Mouse (Mus musculus): ENCODE data around the gene Arhgap15. TPM values are rescaled to one million over a fixed set of nuclear protein-coding genes. Genes with fewer than 3 reads are reported as not detected.

Gene Arhgap15
- polyA plus RNA-seq, 1 experiment from 2014 or later, result 0.59 TPM

DNA sequence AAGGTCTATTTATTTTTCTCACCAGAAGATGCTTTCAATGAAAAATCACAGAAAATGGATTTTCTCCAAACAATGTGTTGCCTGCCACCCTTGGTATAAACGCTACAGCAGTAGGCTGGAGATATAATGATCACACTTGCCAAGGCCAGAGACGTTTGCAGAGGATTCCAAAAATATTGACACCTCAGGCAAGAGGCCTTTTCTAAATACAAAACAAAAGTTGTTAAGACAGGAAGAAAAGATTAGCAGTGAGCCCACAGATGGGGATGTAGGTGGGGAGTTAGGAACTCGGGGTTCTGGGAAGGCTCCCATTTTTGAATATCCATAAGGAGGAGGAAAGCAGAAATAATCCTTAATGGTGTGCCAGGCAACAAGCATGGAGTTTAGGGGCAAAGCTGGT, 386.2 kb downstream of the Arhgap15 start:
- Histone ChIP-seq H3K36me3 (no peaks in the 10 kb centered on the region), H3K9me3 (no peaks in the 10 kb centered on the region), H3K27me3 (no peaks in the 10 kb centered on the region), H3K4me1 (replicated peaks) (no peaks in the 10 kb centered on the region), H3K4me3 (replicated peaks) (no peak overlapping the region), H3K4me2 (replicated peaks) (no peak overlapping the region), H3K9ac (replicated peaks) (no peak overlapping the region), H3K27ac (no peak overlapping the region)
- ATAC-seq, result no peak
- 78% methylated on average over 3 of the region's 3 CpGs for WGBS

DNA sequence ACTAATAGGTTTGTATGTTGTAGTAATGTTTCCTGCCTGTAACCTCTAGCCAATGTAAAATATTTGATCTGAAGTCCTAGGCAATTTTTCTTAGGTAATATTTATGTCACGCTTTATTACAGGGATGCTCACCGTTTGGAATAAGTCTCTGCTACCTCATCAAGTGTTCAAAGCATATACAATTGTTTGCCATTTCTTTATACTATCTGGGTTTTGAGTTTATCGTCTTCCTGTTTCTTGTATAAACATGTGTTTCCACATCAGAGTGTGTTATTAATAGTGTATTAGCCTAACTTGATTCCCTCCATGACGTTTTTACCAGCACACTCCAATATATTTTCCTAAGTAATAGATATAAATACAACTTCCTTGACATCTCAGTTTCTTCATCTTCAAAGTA, 391.8 kb downstream of the Arhgap15 start:
- Histone ChIP-seq H3K9ac (replicated peaks) (no peak overlapping the region), H3K27ac (no peak overlapping the region), H3K4me3 (replicated peaks) (no peak overlapping the region), H3K9me3 (no peaks in the 10 kb centered on the region), H3K27me3 (no peaks in the 10 kb centered on the region), H3K4me2 (replicated peaks) (no peak overlapping the region), H3K4me1 (replicated peaks) (no peaks in the 10 kb centered on the region), H3K36me3 (no peaks in the 10 kb centered on the region)
- ATAC-seq, result no peak
- 92% methylated on average over 4 of the region's 4 CpGs for WGBS

DNA sequence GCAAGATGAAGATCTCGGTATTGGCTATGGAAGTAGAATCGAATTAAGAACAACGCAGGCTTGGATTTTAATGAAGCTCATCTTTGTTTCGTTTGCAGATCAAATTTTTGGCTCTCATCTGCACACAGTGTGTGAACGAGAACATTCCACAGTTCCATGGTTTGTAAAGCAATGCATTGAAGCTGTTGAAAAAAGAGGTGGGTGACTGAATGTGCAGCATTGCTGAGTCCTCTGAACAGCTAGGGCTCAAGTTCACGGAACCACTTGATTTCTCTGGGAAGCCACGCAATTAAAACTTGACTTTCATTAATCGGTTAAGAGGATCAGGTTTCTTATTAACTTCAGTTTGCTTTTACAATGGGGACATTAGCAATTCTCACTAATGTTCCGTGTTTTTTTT, 393.5 kb downstream of the Arhgap15 start:
- Histone ChIP-seq H3K27ac (no peak overlapping the region), H3K4me3 (replicated peaks) (no peak overlapping the region), H3K36me3 (no peaks in the 10 kb centered on the region), H3K4me2 (replicated peaks) (no peak overlapping the region), H3K9me3 (no peaks in the 10 kb centered on the region), H3K9ac (replicated peaks) (no peak overlapping the region), H3K4me1 (replicated peaks) (no peaks in the 10 kb centered on the region), H3K27me3 (no peaks in the 10 kb centered on the region)
- ATAC-seq, result no peak
- whole genome bisulfite sequencing, result 82% methylated on average over 9 of the region's 9 CpGs

DNA sequence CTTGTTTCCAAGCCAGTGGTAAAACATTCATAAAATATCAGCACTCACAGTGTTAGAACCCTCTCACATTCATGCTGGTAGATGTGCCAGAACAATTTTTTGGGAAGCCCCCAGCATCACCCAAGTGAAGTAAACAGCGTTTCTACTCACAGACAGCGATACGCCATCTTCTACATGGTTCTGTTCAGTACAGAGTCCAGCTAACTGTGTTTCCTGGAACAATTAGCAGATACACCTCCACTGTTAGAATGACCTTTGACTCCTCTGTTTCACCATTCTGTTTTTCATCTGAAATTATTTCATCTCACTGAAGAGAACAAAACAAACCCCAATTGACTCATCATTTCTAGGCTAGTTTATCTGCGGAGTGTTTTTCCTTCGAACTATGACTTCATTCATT, 394.0 kb downstream of the Arhgap15 start:
- H3K4me1 ChIP-seq (replicated peaks), result no peaks in the 10 kb centered on the region
- H3K27me3 ChIP-seq, result no peaks in the 10 kb centered on the region
- 95% methylated on average over 5 of the region's 5 CpGs for WGBS
- no peak for ATAC-seq
- no peak overlapping the region for H3K4me3 ChIP-seq (replicated peaks)
- no peak overlapping the region for H3K4me2 ChIP-seq (replicated peaks)
- H3K36me3 ChIP-seq, result no peaks in the 10 kb centered on the region
- H3K9ac ChIP-seq (replicated peaks), result no peak overlapping the region
- no peaks in the 10 kb centered on the region for H3K9me3 ChIP-seq
- H3K27ac ChIP-seq, result no peak overlapping the region

DNA sequence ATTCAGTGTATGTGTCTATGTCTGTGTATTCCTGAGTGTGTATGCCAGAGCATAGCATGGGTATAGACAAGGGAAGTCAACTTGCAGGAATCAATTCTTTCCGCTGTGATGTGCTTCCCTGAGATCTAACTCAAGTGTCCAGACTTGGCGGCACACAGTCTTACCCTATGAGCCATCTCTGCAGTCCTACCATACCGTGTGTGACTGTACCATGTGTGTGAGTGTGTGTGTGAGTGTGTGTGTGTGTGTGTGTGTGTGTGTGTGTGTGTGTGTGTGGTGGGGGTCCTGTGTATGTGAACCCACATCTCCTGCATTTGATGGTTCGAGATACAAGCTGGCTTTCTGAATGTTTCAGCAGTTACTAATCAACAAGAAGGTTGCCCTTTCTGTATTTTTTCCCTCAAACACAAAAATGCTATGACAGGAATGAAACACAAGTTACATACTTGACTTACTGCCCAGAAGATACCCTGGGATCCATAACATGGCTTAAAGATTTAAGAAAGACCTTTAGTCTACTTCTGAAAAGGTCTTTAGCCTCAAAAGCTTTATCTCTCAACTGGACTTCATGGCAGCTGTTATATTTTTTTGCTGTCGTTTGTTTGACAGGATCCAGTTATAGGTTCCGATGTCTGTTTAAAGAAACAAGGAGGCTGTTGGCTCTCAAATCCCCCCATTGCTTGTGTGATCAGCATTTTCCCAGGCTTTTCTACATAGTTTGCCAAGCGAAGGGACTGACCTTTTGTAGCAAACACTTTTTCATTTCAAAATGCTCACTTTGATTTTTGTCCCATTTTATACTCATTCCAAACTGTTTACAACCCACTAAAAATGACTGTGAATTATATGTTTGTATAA, 397.7 kb downstream of the Arhgap15 start:
- no peak overlapping the region for H3K4me3 ChIP-seq (replicated peaks)
- no peaks in the 10 kb centered on the region for H3K36me3 ChIP-seq
- H3K9me3 ChIP-seq, result no peaks in the 10 kb centered on the region
- WGBS, result 90% methylated on average over 7 of the region's 7 CpGs
- no peaks in the 10 kb centered on the region for H3K27me3 ChIP-seq
- no peaks in the 10 kb centered on the region for H3K4me1 ChIP-seq (replicated peaks)
- H3K9ac ChIP-seq (replicated peaks), result no peak overlapping the region
- no peak overlapping the region for H3K4me2 ChIP-seq (replicated peaks)
- no peak for ATAC-seq
- no peak overlapping the region for H3K27ac ChIP-seq

DNA sequence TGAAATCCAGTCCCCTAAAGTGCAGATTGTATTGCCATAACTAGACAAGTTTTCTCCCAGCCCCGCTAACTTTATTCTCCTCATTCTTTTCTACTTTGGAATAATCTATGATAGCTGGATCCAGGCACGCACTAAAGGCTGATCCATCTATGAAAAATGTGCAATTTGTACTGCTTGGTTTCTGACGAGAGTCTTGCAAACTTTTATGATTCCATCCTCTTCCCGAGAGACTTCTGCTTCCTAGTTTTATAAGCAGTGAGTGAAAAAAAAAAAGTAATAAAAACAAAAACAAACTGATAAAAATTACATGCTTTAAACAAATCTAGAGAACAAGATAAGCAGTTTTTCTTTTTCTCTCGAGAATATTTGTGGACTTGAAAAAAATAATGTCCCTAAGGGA, 398.9 kb downstream of the Arhgap15 start:
- Histone ChIP-seq H3K4me1 (replicated peaks) (no peaks in the 10 kb centered on the region), H3K4me3 (replicated peaks) (no peak overlapping the region), H3K9me3 (no peaks in the 10 kb centered on the region), H3K27me3 (no peaks in the 10 kb centered on the region), H3K4me2 (replicated peaks) (no peak overlapping the region), H3K36me3 (no peaks in the 10 kb centered on the region), H3K9ac (replicated peaks) (no peak overlapping the region), H3K27ac (no peak overlapping the region)
- ATAC-seq, result no peak
- WGBS, result 82% methylated on average over 5 of the region's 5 CpGs

DNA sequence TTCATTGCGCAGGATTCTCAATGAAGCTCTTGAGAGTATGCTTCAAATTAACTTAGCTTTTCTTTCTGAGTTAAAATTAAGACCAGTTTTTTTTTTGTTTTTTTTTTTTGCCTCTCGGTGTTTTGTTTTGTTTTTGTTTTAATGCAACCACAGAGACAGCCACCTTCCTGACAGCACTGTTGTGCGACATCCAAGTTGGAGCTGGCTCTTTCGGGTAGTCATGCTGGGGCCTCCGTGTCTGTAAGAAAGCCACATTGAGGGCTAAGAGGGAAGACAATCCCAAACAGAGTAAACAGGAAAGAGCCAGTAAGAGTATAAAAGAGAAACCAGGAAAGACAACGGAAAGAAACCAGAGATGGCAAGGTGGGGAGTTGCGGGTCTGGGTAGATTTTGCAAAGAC, 399.3 kb downstream of the Arhgap15 start:
- Histone ChIP-seq H3K27ac (no peak overlapping the region), H3K4me1 (replicated peaks) (no peaks in the 10 kb centered on the region), H3K27me3 (no peaks in the 10 kb centered on the region), H3K4me2 (replicated peaks) (no peak overlapping the region), H3K9ac (replicated peaks) (no peak overlapping the region), H3K4me3 (replicated peaks) (no peak overlapping the region), H3K36me3 (no peaks in the 10 kb centered on the region), H3K9me3 (no peaks in the 10 kb centered on the region)
- WGBS, result 52% methylated on average over 7 of the region's 7 CpGs
- ATAC-seq, result no peak

DNA sequence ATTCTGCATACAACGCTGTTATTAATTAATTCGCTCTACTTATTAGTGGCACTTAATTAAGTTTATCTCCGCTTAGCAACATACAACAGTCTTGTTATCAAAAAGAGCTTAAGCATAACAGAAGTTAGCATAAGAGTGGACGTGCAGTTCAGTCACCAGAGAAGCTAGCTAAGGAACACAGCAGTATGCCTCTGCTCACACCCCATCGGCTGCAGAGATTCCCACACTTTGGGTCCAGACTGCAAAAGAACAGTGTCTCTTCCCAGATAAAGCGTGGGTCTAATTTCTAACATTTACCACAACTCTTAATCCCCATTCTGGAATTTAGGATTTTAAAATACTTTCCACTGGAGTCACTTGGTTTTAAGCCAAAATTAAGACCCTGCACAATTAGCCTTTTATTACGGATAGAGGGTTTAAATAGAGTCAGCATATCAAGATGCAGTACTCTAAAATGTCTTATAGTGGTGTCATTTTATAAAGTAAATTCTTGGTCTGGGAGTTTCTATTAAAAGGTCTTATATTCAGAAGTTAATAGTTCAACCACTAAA, 400.0 kb downstream of the Arhgap15 start:
- H3K27ac ChIP-seq, result no peak overlapping the region
- ATAC-seq, result no peak
- H3K9me3 ChIP-seq, result no peaks in the 10 kb centered on the region
- H3K9ac ChIP-seq (replicated peaks), result no peak overlapping the region
- no peaks in the 10 kb centered on the region for H3K27me3 ChIP-seq
- no peak overlapping the region for H3K4me3 ChIP-seq (replicated peaks)
- no peaks in the 10 kb centered on the region for H3K36me3 ChIP-seq
- no peak overlapping the region for H3K4me2 ChIP-seq (replicated peaks)
- no peaks in the 10 kb centered on the region for H3K4me1 ChIP-seq (replicated peaks)
- WGBS, result 60% methylated on average over 7 of the region's 7 CpGs

DNA sequence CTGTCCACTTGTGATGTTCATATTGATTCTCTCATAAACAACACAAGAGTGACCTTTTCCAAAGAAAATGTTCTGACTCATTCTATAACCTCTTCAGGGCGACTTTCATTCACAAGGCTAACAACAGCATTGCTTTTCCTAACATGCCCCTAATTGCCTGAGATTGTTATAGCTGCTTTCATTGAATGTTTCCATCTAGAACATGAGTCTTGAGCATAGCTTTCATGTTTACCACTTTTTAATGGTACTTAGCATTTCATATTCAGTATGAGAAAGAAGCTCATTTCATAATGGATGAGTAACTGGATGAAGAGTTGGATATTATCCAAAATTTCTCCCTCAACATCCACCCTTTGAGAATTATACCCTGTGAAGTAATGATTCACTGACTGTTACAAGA, 403.7 kb downstream of the Arhgap15 start:
- no peaks in the 10 kb centered on the region for H3K36me3 ChIP-seq
- no peak overlapping the region for H3K9ac ChIP-seq (replicated peaks)
- ATAC-seq, result no peak
- no peaks in the 10 kb centered on the region for H3K27me3 ChIP-seq
- H3K4me3 ChIP-seq (replicated peaks), result no peak overlapping the region
- no peaks in the 10 kb centered on the region for H3K4me1 ChIP-seq (replicated peaks)
- 85% methylated on average over 1 of the region's 1 CpGs for WGBS
- H3K27ac ChIP-seq, result no peak overlapping the region
- no peak overlapping the region for H3K4me2 ChIP-seq (replicated peaks)
- no peaks in the 10 kb centered on the region for H3K9me3 ChIP-seq

DNA sequence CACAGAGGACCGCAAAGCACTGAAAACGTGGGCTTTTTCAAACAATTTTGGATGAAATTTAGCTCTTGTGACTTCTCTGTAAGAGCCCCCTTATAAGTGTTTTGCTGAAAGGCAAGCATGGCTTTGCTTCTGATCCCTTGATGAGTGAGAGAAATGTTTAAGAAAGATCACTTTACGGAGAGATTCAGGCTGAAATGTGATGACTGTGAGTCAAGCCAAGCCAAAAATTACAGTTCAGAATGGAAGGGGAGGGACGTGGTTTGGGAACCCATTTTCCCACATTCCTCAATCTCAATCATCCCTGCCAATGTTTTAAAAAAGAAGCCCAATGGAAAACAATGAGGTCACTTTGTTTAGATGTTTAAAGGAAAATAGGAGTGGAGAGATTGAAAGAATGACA, 411.7 kb downstream of the Arhgap15 start:
- Histone ChIP-seq H3K4me1 (replicated peaks) (no peaks in the 10 kb centered on the region), H3K36me3 (no peaks in the 10 kb centered on the region), H3K27me3 (no peaks in the 10 kb centered on the region), H3K9me3 (no peaks in the 10 kb centered on the region), H3K27ac (no peak overlapping the region), H3K4me3 (replicated peaks) (no peak overlapping the region), H3K9ac (replicated peaks) (no peak overlapping the region), H3K4me2 (replicated peaks) (no peak overlapping the region)
- WGBS, result 84% methylated on average over 4 of the region's 4 CpGs
- no peak for ATAC-seq

DNA sequence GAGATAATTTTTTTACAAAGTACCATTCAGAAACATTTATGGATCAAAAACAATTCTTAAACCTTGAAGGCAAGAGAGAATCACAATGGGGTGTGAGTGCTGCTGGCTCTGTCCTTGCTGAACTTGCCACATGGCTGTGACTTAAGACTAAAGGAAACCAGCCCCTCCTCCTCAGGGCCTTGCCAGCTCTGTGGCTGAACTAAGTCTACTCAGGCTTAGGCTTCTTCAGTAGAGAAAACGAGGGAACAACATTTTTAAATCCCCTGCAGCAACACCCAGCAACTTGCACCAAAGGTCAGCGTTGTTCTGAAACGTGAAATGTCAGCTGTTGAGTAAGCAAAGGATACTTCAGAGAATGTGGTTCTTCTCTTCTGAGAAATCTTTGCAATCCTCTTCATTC, 417.2 kb downstream of the Arhgap15 start:
- H3K4me3 ChIP-seq (replicated peaks), result no peak overlapping the region
- no peak for ATAC-seq

DNA sequence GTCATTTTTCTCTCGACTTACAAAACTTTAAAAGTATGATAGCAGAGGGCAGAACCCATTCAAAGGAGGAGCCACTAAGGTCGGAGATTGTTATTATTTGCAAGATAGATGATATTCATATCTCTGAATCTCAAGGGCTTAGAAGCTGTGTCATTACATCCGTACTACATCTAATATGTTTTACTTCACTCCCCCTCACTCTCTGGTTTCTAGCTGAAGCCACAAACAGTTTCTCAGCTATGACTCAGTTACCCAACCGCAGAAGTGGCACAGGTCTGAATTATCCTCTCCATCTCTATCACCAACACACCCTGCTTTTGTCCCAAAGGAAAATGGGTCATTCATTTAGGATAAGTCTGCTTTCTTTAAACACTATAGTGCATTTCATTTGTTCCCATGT, 418.1 kb downstream of the Arhgap15 start:
- no peak for ATAC-seq
- no peaks in the 10 kb centered on the region for H3K27me3 ChIP-seq
- no peaks in the 10 kb centered on the region for H3K9me3 ChIP-seq
- no peaks in the 10 kb centered on the region for H3K36me3 ChIP-seq
- WGBS, result 92% methylated on average over 4 of the region's 4 CpGs
- no peaks in the 10 kb centered on the region for H3K4me1 ChIP-seq (replicated peaks)
- no peak overlapping the region for H3K4me3 ChIP-seq (replicated peaks)
- H3K9ac ChIP-seq (replicated peaks), result no peak overlapping the region
- no peak overlapping the region for H3K4me2 ChIP-seq (replicated peaks)
- H3K27ac ChIP-seq, result no peak overlapping the region

More for the DNA sequence above, 417.2 kb downstream of the Arhgap15 start:
- WGBS, result 48% methylated on average over 3 of the region's 3 CpGs
- no peaks in the 10 kb centered on the region for H3K9me3 ChIP-seq
- no peak overlapping the region for H3K27ac ChIP-seq
- no peak overlapping the region for H3K9ac ChIP-seq (replicated peaks)
- no peaks in the 10 kb centered on the region for H3K27me3 ChIP-seq
- no peaks in the 10 kb centered on the region for H3K36me3 ChIP-seq
- H3K4me2 ChIP-seq (replicated peaks), result no peak overlapping the region
- H3K4me1 ChIP-seq (replicated peaks), result no peaks in the 10 kb centered on the region

DNA sequence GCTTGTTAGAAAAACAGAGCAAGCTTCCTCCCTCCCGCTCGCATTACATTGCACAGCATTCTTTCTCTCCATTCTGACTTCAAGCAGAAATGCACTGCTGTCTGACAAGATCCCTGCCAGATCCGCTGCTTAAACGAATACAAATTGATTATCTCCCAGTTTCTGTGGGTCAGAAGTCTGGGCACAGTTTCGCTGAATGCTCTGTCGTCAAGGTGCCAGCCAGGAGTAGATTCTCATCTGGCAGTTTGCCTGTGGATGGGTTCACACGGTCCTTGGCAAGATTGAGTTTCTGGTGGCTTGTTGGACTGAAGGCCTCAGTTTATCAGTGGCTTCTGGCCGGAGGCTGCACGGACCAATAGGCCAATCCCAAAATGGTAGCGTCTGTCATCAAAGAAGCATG, 435.9 kb downstream of the Arhgap15 start:
- 87% methylated on average over 10 of the region's 10 CpGs for WGBS
- H3K27ac ChIP-seq, result no peak overlapping the region
- no peaks in the 10 kb centered on the region for H3K4me1 ChIP-seq (replicated peaks)
- H3K4me2 ChIP-seq (replicated peaks), result no peak overlapping the region
- H3K9me3 ChIP-seq, result no peaks in the 10 kb centered on the region
- no peak overlapping the region for H3K4me3 ChIP-seq (replicated peaks)
- no peaks in the 10 kb centered on the region for H3K36me3 ChIP-seq
- no peak for ATAC-seq
- no peaks in the 10 kb centered on the region for H3K27me3 ChIP-seq
- H3K9ac ChIP-seq (replicated peaks), result no peak overlapping the region
